Mouse (Mus musculus) myocyte (in vitro differentiated cells): ENCODE measurements around the gene Hist1h3h.
A peak's percentile ranks its signal among the peaks of the same experiment; 100 is the strongest.

Source experiments
- CEBPB ChIP-seq: IDR thresholded peaks from 2 replicates; pipeline ENCODE4 v1.6.1; 2011; ENCODE audit warnings: mild to moderate bottlenecking, moderate library complexity; ENCODE audit not compliant: poor library complexity, insufficient read depth, severe bottlenecking
- E2F4 ChIP-seq: IDR thresholded peaks from one replicate; pipeline ENCODE4 v1.6.1; 2011; ENCODE audit warnings: mild to moderate bottlenecking, control low read depth, moderate library complexity; ENCODE audit not compliant: insufficient read depth
- MAX ChIP-seq: IDR thresholded peaks from one replicate; pipeline ENCODE4 v1.6.1; 2011; ENCODE audit warnings: low read depth, mild to moderate bottlenecking, control low read depth
- MYOD1 ChIP-seq, 3 experiments: IDR thresholded peaks; one replicate each; pipeline ENCODE4 v1.6.1; 2011; ENCODE audit warnings: control low read depth in 2 of 3, low read depth in 2 of 3, mild to moderate bottlenecking in 2 of 3, moderate library complexity in 1 of 3; ENCODE audit not compliant: insufficient read length in 2 of 3, control insufficient read depth in 1 of 3
- MYOG ChIP-seq, 3 experiments: IDR thresholded peaks; one replicate each; pipeline ENCODE4 v1.6.1; 2011; ENCODE audit warnings: control low read depth in 2 of 3, low read depth in 2 of 3, mild to moderate bottlenecking in 2 of 3; ENCODE audit not compliant: insufficient read length in 2 of 3, control insufficient read depth in 1 of 3, insufficient read depth in 1 of 3
- POLR2A ChIP-seq: IDR thresholded peaks from one replicate; pipeline ENCODE4 v1.6.1; 2011; ENCODE audit warnings: low read depth, mild to moderate bottlenecking, control low read depth, moderate library complexity; ENCODE audit not compliant: insufficient read length
- POLR2AphosphoS2 ChIP-seq: IDR thresholded peaks from one replicate; pipeline ENCODE4 v1.6.1; 2011; ENCODE audit warnings: low read depth, control low read depth; ENCODE audit not compliant: insufficient read length
- REST ChIP-seq: IDR thresholded peaks from one replicate; pipeline ENCODE4 v1.6.1; 2011; ENCODE audit warnings: mild to moderate bottlenecking, control low read depth, moderate library complexity; ENCODE audit not compliant: insufficient read depth, insufficient read length
- SRF ChIP-seq: IDR thresholded peaks from one replicate; pipeline ENCODE4 v1.6.1; 2011; ENCODE audit warnings: low read depth; ENCODE audit not compliant: control insufficient read depth, insufficient read length
- TCF12 ChIP-seq: IDR thresholded peaks from one replicate; pipeline ENCODE4 v1.6.1; 2011; ENCODE audit warnings: mild to moderate bottlenecking, control low read depth; ENCODE audit not compliant: poor library complexity, insufficient read depth, severe bottlenecking
- TCF3 ChIP-seq: IDR thresholded peaks from one replicate; pipeline ENCODE4 v1.6.1; 2011; ENCODE audit warnings: low read depth, control low read depth; ENCODE audit not compliant: insufficient read length
- USF1 ChIP-seq: IDR thresholded peaks from one replicate; pipeline ENCODE4 v1.6.1; 2011; ENCODE audit warnings: low read depth, mild to moderate bottlenecking, control low read depth, moderate library complexity

DNA sequence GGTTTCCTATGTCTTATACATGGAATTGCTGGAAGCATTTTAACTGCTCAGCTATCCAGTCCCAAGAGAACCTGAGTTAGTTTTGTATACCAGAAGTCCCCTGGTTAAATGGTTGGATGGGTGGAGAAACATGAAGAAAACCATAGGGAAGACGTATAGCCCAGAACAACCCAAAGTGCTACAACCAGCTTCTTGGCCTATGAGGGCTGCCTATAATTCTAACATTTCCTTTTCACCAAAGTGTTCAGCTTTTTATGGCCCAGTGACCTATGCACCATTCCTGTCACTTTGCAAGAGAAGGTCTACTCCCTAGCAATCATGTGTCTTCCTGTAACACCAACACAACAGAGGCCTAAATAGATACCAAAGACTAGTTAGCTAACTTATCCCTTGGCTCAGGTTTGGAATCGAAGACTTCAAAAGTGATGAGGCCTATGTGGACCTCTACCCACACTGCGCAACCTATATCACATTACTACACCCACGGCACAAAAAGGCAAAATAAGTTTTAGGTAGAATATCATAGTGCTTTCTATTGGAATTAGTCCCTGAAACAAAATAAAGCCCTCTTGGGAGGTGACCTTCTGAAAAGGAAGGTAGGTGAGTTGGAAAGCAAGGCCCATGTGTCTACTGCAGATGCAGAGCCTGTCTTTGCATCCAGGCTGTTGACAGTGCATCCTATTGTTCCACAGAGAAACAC is 1.1 kb downstream of the Hist1h3h start:
- TF ChIP-seq E2F4: no peak
- TF ChIP-seq SRF: no peak
- no peak for TF ChIP-seq USF1
- TF ChIP-seq TCF3: no peak
- no peak for TF ChIP-seq MAX
- no peak for TF ChIP-seq MYOD1 (IDR thresholded peaks at IDR 0.05; ENCODE audit: control insufficient read depth in 1 of 3, insufficient read length in 2 of 3, low read depth in 2 of 3)
- TF ChIP-seq POLR2A: peak; percentile 5
- peak; percentile 68 for TF ChIP-seq POLR2AphosphoS2
- TF ChIP-seq CEBPB: no peak
- no peak for TF ChIP-seq TCF12
- no peak for TF ChIP-seq REST
- no peak for TF ChIP-seq MYOG (IDR thresholded peaks at IDR 0.05; ENCODE audit: control insufficient read depth in 1 of 3, insufficient read depth in 1 of 3, insufficient read length in 2 of 3, low read depth in 2 of 3)
